ENCODE assay signal across 10 mouse cellular contexts in genomic region chr13:58809930-58810329, GRCm38 (mm10). TPM values are rescaled to one million over a fixed set of nuclear protein-coding genes. Genes with fewer than 3 reads are reported as not detected.
A peak's percentile ranks its signal among the peaks of the same experiment; 100 is the strongest.
DNase-seq lines count a peak whose midpoint lies in the region; ATAC-seq and TF ChIP-seq lines count a peak whose summit lies in the region.
"Had no signal": no experiment of that assay in that cellular context is flagged by ENCODE, and none has a peak within 500 bp of the region (broad histone marks: within the 10 kb centered on the region; RNA-seq: fewer than 3 reads in every experiment).

No protein-coding gene starts in this region.

- 85% methylated on average over 8 of the region's 8 CpGs for WGBS in stomach, embryonic 14.5 days
- WGBS in stomach, postnatal 0 days, result 86% methylated on average over 8 of the region's 8 CpGs
- 55% methylated on average over 8 of the region's 8 CpGs for WGBS in hindbrain, embryonic 13.5 days
- 79% methylated on average over 8 of the region's 8 CpGs for WGBS in limb, embryonic 14.5 days

- H3K4me3 ChIP-seq in stomach, embryonic 14.5 days (ENCODE audit: low read depth, low read length), result no peak overlapping the region
- H3K4me3 ChIP-seq in stomach, postnatal 0 days (ENCODE audit: low read depth, low read length), result no peak overlapping the region
- peak overlapping the region; percentile 71 for H3K4me3 ChIP-seq in hindbrain, embryonic 13.5 days
- no peak overlapping the region for H3K4me3 ChIP-seq in limb, embryonic 14.5 days (replicated peaks; ENCODE audit: low read length)
- H3K4me3 ChIP-seq: liver, embryonic 15.5 days had no signal

- H3K27ac ChIP-seq in stomach, embryonic 14.5 days (ENCODE audit: low read length), result no peak overlapping the region
- H3K27ac ChIP-seq in stomach, postnatal 0 days (replicated peaks), result no peak overlapping the region
- H3K27ac ChIP-seq in hindbrain, embryonic 13.5 days, result peak overlapping the region; percentile 55
- H3K27ac ChIP-seq in limb, embryonic 14.5 days (replicated peaks; ENCODE audit: low read depth, low read length), result no peak overlapping the region
- H3K27ac ChIP-seq: liver, embryonic 15.5 days had no signal

- no peaks in the 10 kb centered on the region for H3K9me3 ChIP-seq in stomach, embryonic 14.5 days (ENCODE audit: control insufficient read depth, low read depth, low read length)
- H3K9me3 ChIP-seq in stomach, postnatal 0 days (ENCODE audit: control insufficient read depth, low read length), result no peaks in the 10 kb centered on the region
- no peaks in the 10 kb centered on the region for H3K9me3 ChIP-seq in hindbrain, embryonic 13.5 days
- H3K9me3 ChIP-seq in limb, embryonic 14.5 days (ENCODE audit: control insufficient read depth, low read length), result no peaks in the 10 kb centered on the region
- H3K9me3 ChIP-seq: liver, embryonic 15.5 days had no signal

- H3K27me3 ChIP-seq in stomach, embryonic 14.5 days (ENCODE audit: control insufficient read depth, insufficient read depth, low read length), result peaks cover 33% of the 10 kb centered on the region
- H3K27me3 ChIP-seq in stomach, postnatal 0 days (ENCODE audit: control insufficient read depth, insufficient read depth, low read length), result peaks cover 14% of the 10 kb centered on the region; the same call in 1 of the 2 replicates
- H3K27me3 ChIP-seq in hindbrain, embryonic 13.5 days, result peaks cover 8% of the 10 kb centered on the region; the same call in 1 of the 2 replicates
- H3K27me3 ChIP-seq in limb, embryonic 14.5 days (ENCODE audit: control insufficient read depth, insufficient read depth, low read length), result peaks cover 53% of the 10 kb centered on the region

- DNase-seq in stomach, postnatal 0 days (ENCODE audit: low spot score), result no peak
- DNase-seq in limb, embryonic 14.5 days (ENCODE audit: low spot score), result no peak
- DNase-seq in lung, postnatal 14 days, result no peak
- DNase-seq in gastrocnemius, postnatal 25 days, result no peak
- no peak for DNase-seq in spleen, postnatal 4 days (ENCODE audit: low spot score in 2 of 2)
- DNase-seq in gastrocnemius, postnatal 36 days, result no peak

- H3K9ac ChIP-seq in stomach, embryonic 14.5 days (replicated peaks; ENCODE audit: low read depth, low read length), result no peak overlapping the region
- H3K9ac ChIP-seq in stomach, postnatal 0 days (ENCODE audit: low read length), result no peak overlapping the region
- peak overlapping the region; percentile 92 for H3K9ac ChIP-seq in hindbrain, embryonic 13.5 days
- no peak overlapping the region for H3K9ac ChIP-seq in limb, embryonic 14.5 days (ENCODE audit: low read depth, low read length, severe bottlenecking)
- H3K9ac ChIP-seq: liver, embryonic 15.5 days had no signal

- no peaks in the 10 kb centered on the region for H3K36me3 ChIP-seq in stomach, embryonic 14.5 days (ENCODE audit: control insufficient read depth, insufficient read depth, low read length)
- H3K36me3 ChIP-seq in stomach, postnatal 0 days (ENCODE audit: control insufficient read depth, insufficient read depth, low read length), result no peaks in the 10 kb centered on the region
- peaks cover 13% of the 10 kb centered on the region for H3K36me3 ChIP-seq in hindbrain, embryonic 13.5 days
- H3K36me3 ChIP-seq in limb, embryonic 14.5 days (ENCODE audit: control insufficient read depth, insufficient read depth, low read length), result no peaks in the 10 kb centered on the region
- H3K36me3 ChIP-seq: liver, embryonic 15.5 days had no signal

- TF ChIP-seq CTCF in stomach, postnatal 0 days (IDR thresholded peaks at IDR 0.05; ENCODE audit: low read depth), result no peak

- intact Hi-C loops in gastrocnemius, postnatal 36 days (cut with DNase I), result loop anchor here (5.0 kb wide), 1 partner anchor 557 kb away; no protein-coding TSS in a partner anchor

- ATAC-seq in stomach, embryonic 14.5 days (ENCODE audit: insufficient number of reproducible peaks, insufficient read depth, low FRiP score, low read depth), result no peak
- no peak for ATAC-seq in stomach, postnatal 0 days (ENCODE audit: low FRiP score, low TSS enrichment)
- no peak for ATAC-seq in hindbrain, embryonic 13.5 days (ENCODE audit: low FRiP score)
- no peak for ATAC-seq in limb, embryonic 14.5 days (ENCODE audit: low FRiP score, low read depth)
- ATAC-seq: CD4-positive, CD25-positive, alpha-beta regulatory T cell, adult 4 months had no signal

- TF ChIP-seq POLR2A in limb, embryonic 14.5 days (IDR thresholded peaks at IDR 0.05; ENCODE audit: borderline replicate concordance, extremely low read depth, insufficient read depth, insufficient read length), result no peak

- H3K4me2 ChIP-seq in stomach, embryonic 14.5 days (replicated peaks; ENCODE audit: low read depth, low read length), result peak overlapping the region; percentile 10
- no peak overlapping the region for H3K4me2 ChIP-seq in stomach, postnatal 0 days (replicated peaks; ENCODE audit: low read depth)
- H3K4me2 ChIP-seq in hindbrain, embryonic 13.5 days, result peak overlapping the region; percentile 90
- peak overlapping the region; percentile 17; the same call in 1 of the 2 replicates for H3K4me2 ChIP-seq in limb, embryonic 14.5 days (replicated peaks; ENCODE audit: low read depth, low read length, severe bottlenecking)
- H3K4me2 ChIP-seq: liver, embryonic 15.5 days had no signal

- no peaks in the 10 kb centered on the region for H3K4me1 ChIP-seq in stomach, embryonic 14.5 days (ENCODE audit: control insufficient read depth, insufficient read depth, low read length)
- H3K4me1 ChIP-seq in stomach, postnatal 0 days (replicated peaks; ENCODE audit: control insufficient read depth, insufficient read depth), result no peaks in the 10 kb centered on the region
- peaks cover 57% of the 10 kb centered on the region for H3K4me1 ChIP-seq in hindbrain, embryonic 13.5 days (replicated peaks)
- 0 out of 2 replicates have a peak, but pooled peaks cover 4% of the 10 kb centered on the region for H3K4me1 ChIP-seq in limb, embryonic 14.5 days (ENCODE audit: control insufficient read depth, insufficient read depth, low read length)

- no peak for TF ChIP-seq EP300 in stomach, postnatal 0 days (optimal IDR thresholded peaks at IDR 0.05)

RNA-seq across cellular contexts. Expression of gene Ntrk2, which starts 3.6 kb away (rescaled TPM):
- 2.3 and 3.9 TPM in 2 replicates for polyA plus RNA-seq in stomach, embryonic 14.5 days (2014; fragmentation: Nextera tagmentation; extraction: Ambion mirVana)
- 1.7 and 1.9 TPM in 2 replicates for polyA plus RNA-seq in stomach, postnatal 0 days (2015; fragmentation: Nextera tagmentation; extraction: Ambion mirVana)
- 90.8 and 99.2 TPM in 2 replicates for polyA plus RNA-seq in hindbrain, embryonic 13.5 days (2015; fragmentation: Nextera tagmentation; extraction: Ambion mirVana)
- 18.2 and 18.4 TPM in 2 replicates for polyA plus RNA-seq in limb, embryonic 14.5 days (2012; rRNA removed)
- 15.8 and 15.9 TPM in 2 replicates for polyA plus RNA-seq in limb, embryonic 14.5 days (2014; fragmentation: Nextera tagmentation; extraction: Ambion mirVana)
- 1 to 10 TPM; 3.3 to 9.0 TPM for total RNA-seq in gastrocnemius, postnatal 25 days (2021)
- 1 to 10 TPM; 3.5 to 4.0 TPM for total RNA-seq in gastrocnemius, postnatal 36 days (2021)
- polyA plus RNA-seq: CD4-positive, CD25-positive, alpha-beta regulatory T cell, adult 4 months had no signal
